Mouse (Mus musculus) cerebellum, adult 11 months (tissue): ENCODE measurements at regions not wholly inside any gene's neighbourhood (a gene's known extent, or its start where the extent isn't known, plus 50 kb on each side); places are given as distances from the start of the nearest gene placed in this dataset.

Experiments used
- DNase-seq: peaks from one replicate; pipeline ENCODE4 v3.0.0; 2022

DNA sequence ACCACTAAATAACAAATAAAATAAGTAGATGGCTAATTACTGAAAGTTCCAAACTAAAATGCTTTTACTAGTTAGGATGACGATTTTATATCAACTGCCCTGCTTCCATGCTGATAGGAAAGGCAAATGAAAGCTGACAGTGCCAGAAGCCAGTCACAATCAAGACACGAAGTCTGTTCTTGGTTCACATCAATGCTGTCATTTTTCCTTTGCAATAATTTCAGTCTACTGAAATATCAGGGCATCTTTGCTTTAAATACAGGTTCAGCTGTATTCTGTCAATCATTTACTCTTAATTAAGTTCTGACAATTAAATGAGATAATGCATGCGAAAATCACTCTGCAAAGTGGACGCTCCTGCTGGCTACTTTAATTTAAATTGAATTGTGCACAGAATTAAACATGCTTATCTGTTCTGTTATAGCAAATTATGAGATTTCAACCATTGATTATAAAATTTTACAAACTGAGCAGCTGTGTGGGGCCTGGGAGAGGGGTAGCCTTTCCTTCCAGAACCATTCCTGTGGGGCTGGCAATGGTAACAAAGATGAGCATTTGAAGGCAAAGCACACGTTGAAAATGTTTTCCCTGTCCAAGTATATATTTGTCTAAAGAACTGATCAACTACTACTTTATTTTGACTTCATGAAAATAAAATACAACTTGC is 160.1 kb upstream of the Cttnbp2 start:
- DNase-seq, result no peak

DNA sequence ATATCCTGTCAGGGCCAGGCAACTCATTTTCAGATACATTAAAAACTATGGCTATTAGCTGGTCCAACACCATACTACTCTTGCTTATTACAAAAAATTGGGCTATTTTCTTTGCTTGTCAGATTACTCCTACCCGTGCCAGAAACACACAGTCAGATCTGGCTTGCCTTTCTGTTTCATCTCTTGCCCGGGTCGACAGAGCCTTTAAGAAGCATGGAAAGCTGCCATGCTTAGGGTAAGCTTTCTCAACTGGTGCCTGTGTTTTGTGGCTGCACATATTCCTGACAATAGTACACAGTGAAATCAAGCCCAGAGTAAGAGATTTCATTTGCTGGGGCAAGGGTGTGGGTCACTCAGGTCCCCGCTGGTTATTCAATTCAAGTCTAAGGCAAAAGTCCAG is 162.5 kb upstream of the Cttnbp2 start:
- no peak for DNase-seq

DNA sequence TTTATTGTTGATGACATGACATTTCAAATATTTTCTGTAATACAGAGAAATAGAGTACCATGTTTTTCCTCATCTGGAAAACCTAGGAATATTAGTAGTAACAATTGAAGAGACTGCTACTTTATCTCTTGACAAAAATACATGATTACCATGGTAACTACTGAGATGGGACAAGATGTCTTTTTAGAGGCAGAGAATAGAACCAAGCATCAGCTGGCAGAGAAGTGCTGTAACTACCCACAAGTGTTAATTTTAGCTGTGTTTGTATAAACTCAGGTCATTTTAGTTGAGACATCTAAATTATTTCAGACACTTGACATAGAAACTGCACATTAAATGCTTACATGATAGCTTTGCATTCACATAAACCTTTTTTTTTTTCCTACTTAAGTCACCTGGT is 166.1 kb upstream of the Cttnbp2 start:
- DNase-seq, result no peak

DNA sequence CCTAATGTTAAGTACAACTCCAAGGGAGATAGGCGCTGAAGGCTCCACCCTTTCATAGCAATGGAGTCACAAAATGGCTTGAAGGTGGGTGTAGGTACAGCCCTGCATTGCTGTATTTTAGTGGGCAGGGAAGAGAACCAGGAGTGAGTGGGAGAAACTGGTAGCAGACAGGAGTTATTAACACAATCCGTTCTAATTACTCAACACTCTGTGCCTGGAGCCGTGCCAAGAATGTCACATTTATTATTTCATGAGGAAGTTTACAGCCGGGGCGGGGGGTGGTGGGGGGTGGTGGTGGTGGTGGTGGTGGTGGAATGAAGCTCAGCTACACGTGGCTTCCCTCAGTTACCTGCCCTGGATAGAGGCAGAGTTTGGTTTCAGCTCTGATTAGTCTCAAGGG is 166.3 kb upstream of the Lsm8 start:
- no peak for DNase-seq

DNA sequence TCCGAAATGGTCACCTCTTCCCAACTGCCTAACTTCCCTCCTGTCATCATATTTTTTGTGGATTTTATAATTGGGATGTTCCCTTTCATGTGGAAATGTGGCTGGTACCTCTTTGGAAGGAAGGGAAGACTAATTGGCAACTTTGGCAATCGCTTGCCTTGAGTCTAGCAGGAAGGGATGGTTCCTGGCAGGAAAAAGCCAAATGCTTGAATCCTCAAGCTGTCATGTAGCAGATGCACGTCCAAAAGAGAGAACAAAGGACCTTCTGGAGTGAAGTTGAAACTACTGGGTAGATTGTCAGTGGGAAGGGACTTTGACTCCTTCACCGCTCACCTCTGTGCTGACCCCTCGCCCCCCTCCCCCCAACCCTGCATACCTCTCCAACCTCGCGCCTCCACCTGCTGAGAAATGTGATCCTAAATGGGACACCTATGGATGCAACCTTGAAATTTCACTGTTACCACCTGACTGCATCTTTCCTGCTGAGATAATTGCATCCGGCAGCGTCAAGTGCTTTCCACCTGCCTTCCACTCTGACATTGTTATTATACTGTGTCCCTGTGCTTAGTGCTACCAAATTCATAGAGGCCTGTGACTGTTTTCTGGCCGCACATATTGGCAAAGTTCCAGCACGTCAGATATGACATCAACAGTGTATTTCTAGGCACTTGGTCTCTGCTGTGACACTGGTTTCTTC is 159.6 kb upstream of the Lsm8 start:
- DNase-seq, result peak; percentile 50

DNA sequence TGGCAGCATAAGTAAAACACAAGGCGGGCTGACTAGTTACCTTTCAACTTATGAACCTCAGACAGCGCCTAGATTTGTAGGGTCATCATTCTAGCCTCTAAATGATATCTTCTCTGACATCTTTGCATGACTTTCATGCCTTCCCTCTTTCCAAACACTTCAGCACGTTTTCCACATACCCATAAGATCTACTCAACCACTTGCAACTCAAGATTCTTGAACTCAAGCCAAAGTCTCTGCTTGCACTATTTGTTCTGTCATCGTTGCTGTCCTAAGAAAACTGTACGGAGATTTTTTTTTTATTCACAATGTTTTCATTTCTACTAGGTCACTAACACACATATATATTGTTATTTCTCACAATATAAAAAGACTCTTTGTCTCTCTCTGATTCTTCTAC is 150.8 kb upstream of the Lsm8 start:
- no peak for DNase-seq

DNA sequence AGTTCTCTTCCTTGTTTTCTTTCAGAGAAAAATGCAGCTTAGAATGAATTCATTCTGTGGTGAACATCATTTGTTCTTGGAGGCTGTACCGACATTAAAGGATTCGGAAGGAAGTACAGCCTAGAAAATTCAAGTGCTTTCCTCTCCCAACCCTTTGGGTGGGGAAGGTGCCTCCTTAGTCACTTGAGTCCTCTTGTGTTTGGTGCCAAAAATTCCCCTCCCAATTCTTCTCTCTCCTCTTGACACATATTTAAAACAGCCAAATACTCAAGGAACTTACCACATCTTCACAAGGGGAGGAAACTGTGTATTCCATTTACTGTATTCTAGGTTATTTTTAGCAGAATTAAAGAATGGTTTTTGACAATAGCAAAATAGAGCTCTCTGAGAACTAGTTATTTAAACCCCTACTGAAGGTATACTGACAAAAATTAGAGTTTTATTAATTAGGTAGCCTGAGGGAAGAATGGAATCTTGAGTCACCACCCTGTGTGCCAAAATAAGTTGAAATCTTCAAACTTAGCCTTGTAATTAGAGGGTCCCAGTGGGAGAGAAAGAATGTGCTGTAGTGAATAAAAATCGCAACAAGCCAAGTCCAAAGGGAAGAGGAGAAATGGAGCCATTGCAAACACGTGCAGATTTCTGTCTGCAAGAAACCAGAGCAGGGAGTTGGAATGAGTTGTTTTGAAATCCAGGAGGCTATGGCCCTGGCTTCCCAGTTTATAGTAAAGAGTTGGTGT is 149.2 kb upstream of the Lsm8 start:
- no peak for DNase-seq

DNA sequence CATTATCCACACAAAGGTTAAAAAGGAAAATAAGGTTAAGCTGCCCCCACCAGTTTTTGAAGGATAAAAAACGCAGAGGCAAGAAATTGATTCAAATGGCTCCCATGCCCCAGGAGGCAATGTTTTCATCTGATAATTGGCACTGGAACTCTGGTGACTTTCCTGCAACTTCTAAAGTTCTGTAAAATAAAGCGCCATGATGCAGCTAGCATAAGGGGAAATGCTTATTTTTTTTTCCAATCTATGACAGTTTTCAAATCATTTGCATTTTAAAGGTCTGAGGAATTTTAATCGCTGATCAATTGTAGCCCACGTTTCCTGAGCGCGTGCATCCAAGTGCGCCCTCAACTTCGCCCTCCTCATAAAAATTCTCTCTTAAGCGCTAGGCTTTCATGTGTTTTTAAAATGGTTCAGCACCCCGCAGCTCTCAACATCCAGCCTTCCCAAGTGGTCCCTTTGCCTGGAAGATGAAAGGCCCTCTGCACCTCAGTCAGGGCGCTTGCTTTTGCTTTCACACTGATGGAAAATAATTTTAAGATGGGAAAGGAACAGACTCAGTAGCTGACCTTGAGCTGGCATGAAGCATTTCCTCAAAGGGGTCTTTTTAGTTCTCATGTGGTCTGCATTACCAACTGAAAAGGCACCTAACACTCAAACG is 148.5 kb upstream of the Lsm8 start:
- no peak for DNase-seq

DNA sequence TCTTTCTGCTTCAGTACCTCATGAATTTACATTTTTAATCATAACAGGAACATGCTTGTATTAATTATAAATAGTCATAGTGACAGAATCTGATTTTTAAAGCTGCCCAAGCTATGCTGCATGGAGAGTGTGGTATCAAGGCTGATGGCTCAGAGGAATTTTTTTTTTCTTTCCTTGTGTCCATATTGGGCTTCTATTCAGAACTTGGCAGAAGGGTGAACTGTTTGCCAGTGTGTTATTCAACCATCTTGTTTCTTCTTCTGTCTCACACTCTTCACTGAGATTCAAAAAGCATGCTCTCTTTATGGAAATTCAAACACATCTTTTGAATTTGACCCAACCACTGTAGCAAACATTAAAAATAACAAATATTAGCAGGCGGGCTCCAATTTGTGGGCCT is 137.6 kb upstream of the Lsm8 start:
- no peak for DNase-seq

DNA sequence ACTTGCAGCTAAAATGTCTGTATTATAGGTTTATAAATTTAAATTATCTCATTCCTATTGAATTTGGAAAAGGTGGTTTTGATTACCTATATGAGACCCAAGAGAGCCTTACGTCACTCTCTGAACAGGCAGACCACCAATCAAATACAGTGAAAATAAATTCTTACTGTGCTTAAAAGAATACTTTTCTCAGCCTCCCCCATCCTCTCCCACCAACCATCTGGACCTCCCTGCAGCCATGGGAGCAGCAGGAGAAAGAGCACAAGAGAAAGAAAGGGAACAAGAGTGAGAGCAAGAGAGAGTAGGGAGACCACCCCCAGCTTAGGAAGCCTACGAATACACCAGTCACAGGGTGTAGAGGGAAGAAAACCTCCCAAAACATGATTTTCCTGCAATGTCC is 99.5 kb upstream of the Lsm8 start:
- no peak for DNase-seq

DNA sequence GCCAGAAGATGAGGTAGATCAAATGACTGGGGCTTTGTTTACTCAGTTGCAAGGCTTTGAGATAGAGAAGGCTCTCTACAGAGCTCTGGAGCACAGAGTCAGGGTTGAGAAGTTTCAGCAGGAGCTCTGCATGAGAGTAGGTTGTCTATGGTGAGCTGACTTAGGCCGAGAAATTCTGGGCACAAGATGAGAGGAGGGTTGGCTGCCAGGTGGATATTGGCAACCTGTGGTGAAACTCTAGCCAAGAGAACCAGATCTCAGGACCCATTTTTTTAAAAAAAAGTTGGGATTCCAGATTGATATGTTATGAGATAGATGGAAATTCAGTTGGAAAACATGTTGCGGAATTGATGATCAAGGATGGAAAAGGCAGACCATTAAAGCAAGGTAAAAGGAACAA is 83.8 kb upstream of the Lsm8 start:
- peak; percentile 1 for DNase-seq

DNA sequence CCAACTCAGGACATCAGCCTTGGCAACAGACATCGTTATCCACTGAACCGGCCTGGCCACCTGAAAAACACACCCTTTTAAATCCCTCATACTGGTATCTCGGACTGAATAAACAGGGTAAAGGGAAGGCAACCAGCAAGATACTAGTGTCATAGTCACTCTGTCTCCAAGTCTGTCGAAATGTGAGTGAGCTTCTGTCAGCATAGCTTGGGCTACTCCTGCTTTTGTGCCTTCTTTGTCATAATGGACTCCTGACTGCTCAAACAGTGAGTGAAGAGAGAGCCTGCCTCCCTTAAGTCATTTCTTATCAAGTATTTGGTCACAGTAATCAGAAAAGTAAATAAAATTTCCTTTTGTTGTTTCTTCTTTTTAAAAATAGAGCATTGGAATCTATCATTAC is 53.0 kb upstream of the Lsm8 start:
- no peak for DNase-seq

DNA sequence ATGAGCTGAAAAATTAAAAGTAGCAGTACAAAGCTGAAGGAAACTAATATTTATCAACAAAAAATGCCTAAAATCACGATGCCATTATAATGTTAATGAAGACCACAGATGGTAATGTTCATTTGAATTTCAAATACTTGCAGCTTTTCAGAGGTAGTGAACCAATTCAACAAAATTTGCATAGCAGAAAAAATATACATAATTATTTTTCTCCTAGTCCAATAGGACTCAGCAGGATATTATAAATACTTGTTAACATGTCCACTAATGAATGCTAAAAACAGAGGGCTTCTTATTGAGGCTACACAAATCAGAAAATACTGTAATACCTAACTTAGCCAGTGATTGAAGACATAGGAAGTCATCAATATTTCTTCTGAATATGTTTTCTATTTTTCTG is 52.5 kb upstream of the Lsm8 start:
- DNase-seq, result no peak

DNA sequence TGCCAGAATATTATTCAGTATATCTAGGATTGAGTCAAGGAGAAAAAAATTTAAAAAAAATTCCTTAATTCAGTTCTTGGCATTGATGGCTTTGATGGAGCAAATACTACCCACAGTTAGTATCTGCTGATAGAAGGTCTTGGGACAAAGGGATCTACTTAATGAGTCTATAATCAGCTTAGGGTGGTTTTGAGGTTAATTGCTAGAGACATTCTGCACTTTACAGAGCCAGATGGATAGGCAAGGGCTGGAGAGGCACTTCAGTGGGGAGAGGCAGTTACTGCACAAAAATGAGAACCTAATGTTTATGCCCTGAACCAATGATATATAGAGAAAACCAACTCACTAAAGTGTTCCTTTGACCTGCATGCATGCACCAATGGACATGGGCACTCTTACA is 51.8 kb upstream of the Lsm8 start:
- DNase-seq, result no peak
